Mouse (Mus musculus) midbrain, embryonic 12.5 days (tissue): Measurements from ENCODE around the gene Zfp605. TPM values are rescaled to one million over a fixed set of nuclear protein-coding genes. Genes with fewer than 3 reads are reported as not detected.

Experiments
- polyA plus RNA-seq: library from polyadenylated mRNA; unstranded; fragments of >200 nt; fragmentation: Nextera tagmentation; extraction: Ambion mirVana; gene quantifications from 2 replicates; pipeline ENCODE4 v1.2.1, GENCODE M21; 2016

The Zfp605 gene
- polyA plus RNA-seq, 1 experiment from 2014 or later, result 10.9 TPM

Other genes with a start within 250 kb of the Zfp605 start
- gene Gm15446, start 186.7 kb upstream of the Zfp605 start, polyA plus RNA-seq, result 0.37 and 0.63 TPM in 2 replicates
- 25.5 and 26.2 TPM in 2 replicates for gene Zfp932, start 113.6 kb upstream of the Zfp605 start, polyA plus RNA-seq
- gene Gm17655, start 37.6 kb upstream of the Zfp605 start, polyA plus RNA-seq, result 5.2 and 8.9 TPM in 2 replicates
- 1.4 TPM in 2 replicates for gene Gm35315, start 15.7 kb upstream of the Zfp605 start, polyA plus RNA-seq
- 1.1 and 1.3 TPM in 2 replicates for gene Plcxd1, start 10.1 kb upstream of the Zfp605 start, polyA plus RNA-seq
- gene Gtpbp6, start 1.9 kb upstream of the Zfp605 start, polyA plus RNA-seq, result 39.3 and 43.8 TPM in 2 replicates
- 89.7 and 97.4 TPM in 2 replicates for gene Chfr, start 25.8 kb downstream of the Zfp605 start, polyA plus RNA-seq
- gene Golga3, start 66.6 kb downstream of the Zfp605 start, polyA plus RNA-seq, result 25.3 and 27.8 TPM in 2 replicates
- gene Ankle2, start 120.9 kb downstream of the Zfp605 start, polyA plus RNA-seq, result 36.9 and 39.6 TPM in 2 replicates
- gene Pgam5, start 159.8 kb downstream of the Zfp605 start, polyA plus RNA-seq, result 89.0 and 89.4 TPM in 2 replicates
- 10.0 and 11.1 TPM in 2 replicates for gene Pxmp2, start 176.1 kb downstream of the Zfp605 start, polyA plus RNA-seq
- gene Pole, start 176.2 kb downstream of the Zfp605 start, polyA plus RNA-seq, result 29.6 and 31.9 TPM in 2 replicates
- 1.2 and 1.7 TPM in 2 replicates for gene P2rx2, start 233.1 kb downstream of the Zfp605 start, polyA plus RNA-seq
- gene Lrcol1, start 234.6 kb downstream of the Zfp605 start, polyA plus RNA-seq, result not detected in 2 replicates